Mouse (Mus musculus): Measurements from ENCODE around the gene Ces3a.
"Not testable (repeated sequence)": the region's sequence is repeated elsewhere in the genome, so short reads cannot be mapped to it uniquely, and the experiment has no call there.

The Ces3a gene

DNA sequence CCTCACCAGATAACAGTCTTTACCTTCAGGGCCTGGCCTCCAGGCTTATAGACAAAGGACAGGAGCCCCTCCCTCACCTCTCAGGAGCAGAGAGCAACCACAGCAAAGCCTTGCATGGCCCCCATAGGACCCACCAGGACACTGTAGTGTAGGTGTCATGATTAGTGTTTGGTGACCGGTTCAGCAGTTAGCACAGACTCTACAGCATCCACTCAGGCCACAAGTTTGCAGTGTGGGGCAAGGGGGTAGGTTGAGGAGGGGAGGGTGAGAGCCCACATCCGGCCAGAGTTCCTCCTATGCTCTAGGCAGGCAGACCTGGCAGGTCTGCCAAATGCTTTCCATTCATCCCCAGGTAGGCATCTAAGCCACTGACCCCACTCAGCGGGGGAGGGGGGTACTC is 45.6 kb downstream of the Ces3a start:
- DNase-seq (ENCODE audit: low spot score) = no peak

DNA sequence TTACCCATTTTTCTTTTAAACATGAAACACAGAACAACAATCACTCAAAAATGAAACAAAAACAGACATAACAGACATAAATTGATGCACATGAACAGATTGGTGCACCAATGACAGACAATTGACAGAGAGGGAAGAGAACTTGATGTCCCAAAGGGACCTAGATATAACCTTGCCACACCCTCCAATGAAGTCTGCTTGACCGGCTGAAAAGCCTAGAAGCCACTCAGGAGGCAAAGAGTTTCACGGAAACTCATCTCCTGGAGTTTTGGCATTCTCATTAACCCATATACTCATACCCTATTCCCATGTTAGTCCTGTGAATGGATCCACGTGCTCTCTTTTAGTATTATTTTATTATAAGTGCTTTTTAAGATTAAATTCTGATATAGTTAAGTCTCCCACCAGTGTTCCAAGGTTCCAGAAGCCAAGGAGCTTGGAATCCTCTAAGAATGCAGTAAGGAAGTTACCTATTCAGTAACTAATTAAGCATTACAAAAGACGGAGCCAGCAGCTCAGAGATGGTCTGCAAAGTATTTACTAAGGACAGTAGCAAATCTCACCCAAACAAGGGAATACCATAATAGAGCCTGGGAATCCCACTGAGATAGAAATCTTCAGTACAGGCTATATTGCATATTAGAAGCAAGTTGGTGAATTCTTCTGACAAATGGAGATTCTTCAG is 53.8 kb downstream of the Ces3a start:
- not testable (repeated sequence) for DNase-seq (ENCODE audit: low spot score)

DNA sequence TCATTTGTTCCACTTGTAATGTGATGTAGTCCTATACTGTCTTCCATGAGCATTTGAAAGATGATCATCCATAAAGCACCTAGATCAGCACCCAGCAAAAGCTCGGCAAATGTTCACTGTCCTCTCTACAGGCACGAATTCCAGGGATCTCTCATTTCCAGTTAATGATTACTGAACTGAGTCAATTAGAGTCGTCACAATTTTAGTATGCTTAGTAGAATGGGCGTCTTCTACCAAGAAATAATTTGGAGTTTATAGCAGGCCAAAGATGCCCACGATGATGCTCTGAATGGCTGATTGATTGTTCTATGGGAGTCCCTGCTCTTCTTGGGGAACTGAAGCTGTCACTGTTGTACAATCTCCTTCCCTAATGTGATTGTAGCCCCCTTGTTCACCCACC is 55.3 kb downstream of the Ces3a start:
- not testable (repeated sequence) for DNase-seq (ENCODE audit: low spot score)

DNA sequence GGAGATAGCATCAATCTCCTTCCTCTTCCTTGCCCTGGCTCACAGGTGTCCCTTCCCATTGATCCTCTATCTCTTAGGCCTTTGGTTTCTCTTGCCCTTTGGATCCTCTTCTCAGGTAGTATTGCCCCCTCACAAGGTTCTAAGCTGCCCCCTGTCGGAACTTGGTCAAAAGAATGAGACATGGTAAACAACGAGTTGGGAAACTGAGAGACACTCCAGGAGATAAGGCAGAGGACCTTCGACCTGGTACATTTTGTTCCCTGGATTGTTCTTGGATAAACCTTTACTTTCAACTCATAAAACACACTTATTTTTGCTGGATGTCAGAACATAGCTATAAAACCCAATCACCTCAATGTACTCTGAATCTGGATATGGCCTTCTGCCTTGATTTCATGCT is 55.8 kb downstream of the Ces3a start:
- DNase-seq (ENCODE audit: low spot score) = no peak

All from ovary, postnatal 14 days (tissue).